Mouse (Mus musculus) fibroblast of lung, adult 2 months (primary cell): Measurements from ENCODE around the gene Lhfpl2.

Experiments
- DNase-seq: peaks from one replicate; pipeline ENCODE4 v3.0.0-alpha.2; 2011; ENCODE audit warnings: low read depth

Lhfpl2 gene

DNA sequence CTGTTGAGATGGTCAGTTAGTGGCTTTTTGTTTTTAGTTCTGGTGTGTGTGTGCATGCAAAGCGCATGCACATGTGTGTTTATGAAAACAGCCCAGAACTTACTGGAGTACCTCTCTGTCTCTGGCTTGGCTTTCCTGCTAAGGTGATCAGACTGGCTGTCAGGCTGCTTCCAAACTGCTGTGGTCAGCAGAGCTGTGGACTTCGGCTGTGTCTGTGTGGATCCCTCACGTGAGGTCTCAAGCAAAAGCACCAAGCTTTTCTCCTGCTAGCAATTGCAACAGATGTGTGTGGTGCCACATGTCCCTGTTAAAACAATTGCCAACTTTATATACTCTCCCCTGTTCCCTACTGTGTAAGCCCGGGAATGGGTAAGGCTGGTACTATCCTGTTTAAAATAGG lies 82.8 kb downstream of the Lhfpl2 start:
- DNase-seq, result peak; percentile 44

DNA sequence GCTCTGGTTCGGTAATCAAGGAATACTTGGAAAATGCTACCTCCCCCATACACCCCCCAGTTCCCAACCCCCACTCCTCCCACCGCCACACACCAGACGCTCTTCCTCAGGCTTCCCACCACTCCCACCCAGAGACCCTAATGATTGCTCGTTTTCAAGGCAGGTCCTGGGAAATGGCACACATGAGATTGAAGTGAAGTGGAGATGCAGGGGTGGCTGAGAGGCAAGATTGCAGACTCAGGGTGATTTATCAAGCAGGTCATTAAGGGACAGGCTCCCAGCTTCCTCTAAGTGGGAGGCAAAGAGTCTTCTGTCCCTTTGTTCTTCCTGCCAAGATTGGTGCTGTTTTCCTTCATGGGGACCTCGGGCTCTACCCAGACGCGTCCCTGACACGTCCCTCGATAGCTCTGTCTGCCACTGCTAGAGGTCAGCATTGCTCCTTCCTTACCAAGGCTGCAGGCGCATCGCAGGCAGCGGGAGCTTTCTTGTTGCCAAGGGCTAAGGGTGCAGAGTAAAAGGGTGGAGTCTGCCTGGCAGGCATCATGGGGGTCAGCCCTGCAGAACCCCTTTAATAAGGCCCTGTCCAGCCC lies 85.6 kb downstream of the Lhfpl2 start:
- no peak for DNase-seq

DNA sequence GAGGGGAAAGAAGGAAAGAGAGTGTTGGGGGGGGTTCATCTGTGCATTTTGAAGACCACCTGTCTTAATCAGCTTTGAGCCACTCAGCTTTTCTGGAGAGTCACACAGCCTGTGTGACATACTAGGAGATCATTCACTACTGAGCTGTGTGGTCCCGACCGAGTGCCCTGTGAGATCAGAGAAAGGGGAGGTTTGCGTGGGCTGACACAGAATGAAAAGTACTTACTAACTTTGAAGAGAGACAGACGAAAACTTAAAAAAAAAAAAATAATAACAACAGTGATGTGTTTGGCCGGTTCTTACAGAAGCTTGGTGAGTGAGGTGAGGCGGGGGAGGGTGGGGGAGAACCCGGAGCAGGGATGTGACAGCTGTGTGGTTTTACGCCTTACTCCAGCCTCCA lies 86.9 kb downstream of the Lhfpl2 start:
- no peak for DNase-seq

DNA sequence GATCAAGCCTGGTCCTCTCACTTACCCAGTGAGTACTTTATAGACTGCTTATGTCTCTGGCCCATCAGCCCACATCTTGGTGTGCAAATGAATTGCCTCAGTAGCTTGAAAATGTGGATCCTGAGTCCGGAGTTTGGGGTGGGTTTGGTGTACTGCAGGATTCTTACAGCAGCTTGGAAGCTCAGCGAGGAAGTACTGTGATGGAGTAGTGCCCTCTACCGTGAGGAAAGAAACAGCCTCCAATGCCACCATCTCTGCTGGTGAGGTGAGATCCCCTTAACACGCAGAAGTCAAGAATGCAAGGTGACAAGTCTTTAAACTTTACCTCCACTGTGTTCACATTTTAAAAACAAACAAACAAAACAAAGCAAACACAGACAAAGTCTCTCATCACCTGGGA lies 89.7 kb downstream of the Lhfpl2 start:
- DNase-seq, result peak; percentile 39

DNA sequence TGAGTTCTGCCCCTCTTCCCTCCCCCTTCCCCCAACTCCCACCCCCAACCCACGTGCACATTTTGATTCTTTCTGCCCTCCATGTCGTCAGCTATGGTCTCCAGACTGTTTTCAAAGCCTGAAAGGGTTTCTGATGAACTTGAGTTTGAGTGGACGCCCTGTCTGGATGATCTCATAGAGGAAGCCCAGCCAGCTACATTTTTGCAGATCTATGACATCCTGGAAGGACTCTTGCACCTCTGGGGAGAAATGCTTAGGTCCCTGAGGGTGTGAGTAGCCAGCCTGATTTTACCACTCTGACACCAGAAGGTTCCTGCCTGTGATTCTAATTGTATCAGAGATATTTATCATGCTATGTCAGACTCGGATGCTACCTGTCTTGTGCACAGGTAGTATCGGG lies 91.4 kb downstream of the Lhfpl2 start:
- DNase-seq, result no peak

DNA sequence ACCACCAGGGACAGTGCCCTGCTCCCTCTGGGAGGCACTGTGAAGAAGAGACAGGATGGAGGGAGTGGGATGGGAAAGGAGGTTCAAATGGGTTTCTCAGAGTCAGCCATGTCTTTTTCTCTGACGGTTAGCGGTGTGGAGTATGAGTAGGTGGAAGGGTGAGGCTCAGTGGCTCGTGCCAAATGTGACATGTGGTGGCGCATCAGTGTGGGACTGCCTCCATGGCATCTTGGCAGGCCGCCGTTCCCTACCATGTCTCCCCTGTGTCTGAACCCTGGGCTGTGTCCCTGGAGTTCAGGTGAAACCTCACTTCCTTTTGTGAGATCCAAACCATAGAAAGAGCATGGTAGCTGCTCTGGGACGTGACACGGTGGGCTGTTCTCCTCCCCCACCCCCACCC lies 92.2 kb downstream of the Lhfpl2 start:
- no peak for DNase-seq

DNA sequence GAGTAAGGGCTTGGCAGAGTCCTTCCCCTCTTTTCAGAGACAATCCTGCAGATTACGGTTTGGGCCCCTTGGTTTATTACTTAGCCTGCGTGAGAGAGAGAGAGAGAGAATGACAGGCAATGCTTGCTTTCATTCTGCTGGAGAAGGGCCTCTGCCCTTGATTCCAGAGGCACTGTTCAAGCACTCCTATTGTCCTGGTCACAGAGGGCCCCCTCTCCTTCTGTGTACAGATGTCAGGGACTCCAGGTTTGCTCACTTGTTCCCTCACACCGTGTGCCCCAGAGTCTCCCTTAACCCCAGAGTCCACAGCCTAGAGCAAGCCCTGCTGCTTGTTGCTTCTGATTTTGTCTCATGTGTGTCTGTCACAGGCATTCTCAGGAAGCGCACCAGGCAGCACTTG lies 93.7 kb downstream of the Lhfpl2 start:
- no peak for DNase-seq

DNA sequence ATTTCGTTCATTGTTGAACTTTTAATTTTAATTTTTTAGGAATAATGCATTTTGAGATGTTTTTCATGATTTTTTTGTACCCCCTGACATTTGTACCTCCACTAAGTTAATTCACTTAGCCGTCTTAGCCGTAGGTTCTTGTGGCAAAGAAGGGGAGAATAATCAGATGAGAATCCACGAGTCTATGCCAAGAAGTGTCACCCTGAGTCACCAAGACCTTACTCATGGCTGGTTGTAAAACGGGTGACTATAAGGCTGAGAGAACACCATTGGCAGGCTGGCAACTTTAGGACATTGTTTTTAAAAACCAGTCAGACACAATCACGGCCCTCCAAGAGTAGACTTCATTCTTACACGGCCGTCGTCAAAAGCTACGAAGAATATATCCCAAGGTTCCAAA lies 95.2 kb downstream of the Lhfpl2 start:
- no peak for DNase-seq

DNA sequence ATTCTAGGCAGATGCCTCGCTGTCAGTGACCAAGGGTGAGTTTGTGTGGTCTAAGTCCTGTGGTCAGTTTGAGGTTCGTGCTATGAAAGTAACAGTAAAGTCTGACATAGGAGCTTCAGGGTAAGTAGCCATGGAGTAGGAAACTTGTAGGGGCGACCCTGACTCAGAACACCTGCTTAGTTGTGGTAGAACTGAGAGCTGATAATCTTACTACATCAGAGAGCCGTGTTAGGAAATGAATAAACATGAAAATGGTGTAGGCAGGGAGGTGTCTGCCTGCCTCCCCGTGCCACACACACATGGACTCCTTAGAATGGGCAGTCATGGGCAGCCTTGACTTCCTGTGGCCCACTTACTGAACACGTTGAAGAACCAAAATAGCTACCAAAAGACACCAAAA lies 96.1 kb downstream of the Lhfpl2 start:
- DNase-seq, result no peak

DNA sequence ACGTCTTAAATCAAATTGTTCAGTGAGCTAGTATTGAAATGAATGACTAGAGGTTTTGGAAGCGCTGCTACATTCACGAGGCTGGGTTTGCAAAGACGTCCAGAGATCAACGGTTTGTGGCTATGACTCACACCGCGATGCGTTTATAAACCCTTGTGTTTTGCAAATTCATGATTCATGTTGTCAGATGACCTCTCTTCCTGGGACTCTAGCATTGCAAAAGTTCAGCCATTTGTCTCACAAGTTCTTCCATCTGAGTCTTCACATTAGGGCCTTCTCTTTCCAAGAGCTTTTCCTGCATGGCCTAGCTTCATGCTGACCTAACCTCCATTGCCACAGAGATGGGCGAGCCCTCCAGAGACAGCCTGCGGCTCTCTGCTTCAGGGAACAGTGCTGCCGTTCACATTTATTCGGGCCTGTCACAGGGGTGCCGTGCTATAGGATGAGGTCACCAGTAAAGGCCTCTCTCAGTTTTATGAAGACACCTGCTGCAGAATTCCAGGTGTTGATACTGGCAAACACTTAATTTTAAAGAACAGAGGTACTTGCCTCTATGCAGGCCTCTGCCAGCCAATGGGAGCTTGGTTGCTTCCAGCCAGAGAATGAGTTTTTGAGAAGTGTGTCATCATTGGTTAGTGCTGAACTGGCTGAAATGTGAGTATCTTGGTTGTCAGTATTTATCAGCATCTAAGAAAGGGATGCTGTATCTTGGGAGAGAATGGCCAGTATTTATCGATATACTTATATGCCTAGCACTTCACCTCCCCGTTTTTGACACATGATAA lies 97.1 kb downstream of the Lhfpl2 start:
- DNase-seq, result peak; percentile 86

DNA sequence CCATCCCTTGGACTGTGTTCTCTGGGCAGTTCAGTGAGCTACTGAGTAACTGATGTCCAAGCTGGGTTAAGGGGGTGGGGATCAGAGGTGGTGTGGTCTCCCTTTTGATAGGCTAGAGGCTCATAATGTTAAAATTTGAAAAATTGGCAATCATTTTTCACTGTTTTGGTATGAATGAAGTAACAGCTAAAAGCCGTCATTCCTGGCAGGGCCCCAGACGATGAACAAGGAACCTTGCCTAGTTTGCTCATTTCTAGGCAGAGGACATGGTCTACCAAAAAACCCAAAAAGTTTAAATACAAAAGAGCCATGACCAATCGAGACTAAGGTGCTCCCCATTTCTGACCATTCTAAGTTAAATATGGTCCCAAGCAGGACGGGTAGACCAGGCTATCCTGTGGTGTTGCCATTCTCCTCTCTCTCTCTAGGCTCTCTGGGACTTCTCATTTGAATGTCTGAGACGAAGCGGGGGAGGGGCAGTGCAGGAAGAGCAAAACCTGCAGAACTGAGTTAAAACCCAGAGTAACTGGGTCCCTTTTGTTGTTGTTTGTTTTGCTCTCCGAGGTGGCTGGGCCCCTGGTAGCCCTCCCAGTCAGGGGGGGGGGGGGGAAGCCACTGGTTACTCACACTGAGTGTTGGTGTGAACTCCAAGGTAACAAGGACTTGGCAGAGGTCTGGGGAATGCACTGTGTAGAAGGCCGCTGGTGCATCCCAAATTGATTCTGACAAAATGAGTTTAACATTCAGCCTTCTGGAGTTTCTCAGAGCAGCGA lies 98.2 kb downstream of the Lhfpl2 start:
- no peak for DNase-seq

DNA sequence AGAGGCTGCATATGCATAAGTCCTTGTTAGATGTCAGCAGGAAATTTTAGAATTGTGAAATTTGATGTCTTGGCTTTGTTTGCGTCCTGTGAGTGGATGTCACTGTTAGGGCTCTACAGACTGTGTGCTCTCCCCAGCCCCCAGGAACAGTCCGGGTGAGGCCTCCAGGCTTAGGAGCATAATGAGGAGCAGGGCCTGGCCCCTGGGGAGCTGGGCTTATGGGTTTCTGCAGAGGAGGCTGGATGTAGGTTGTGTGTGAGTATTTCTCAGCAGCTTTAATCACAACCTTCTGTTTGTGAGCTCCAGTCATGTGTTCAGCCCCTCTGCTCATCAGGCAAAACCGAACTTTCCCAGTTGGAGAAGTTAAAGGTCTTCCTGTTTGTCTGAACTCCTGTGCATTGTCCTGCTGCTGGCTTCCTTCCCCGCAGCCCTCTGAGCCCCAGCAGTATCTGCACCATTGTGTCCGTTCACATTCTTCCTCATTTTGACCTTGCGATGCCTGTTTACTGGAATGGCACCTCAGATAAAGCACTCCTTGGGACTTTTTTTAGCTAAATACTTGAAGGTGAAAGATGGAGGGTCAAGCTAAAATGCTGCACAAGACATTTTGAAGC lies 101.4 kb downstream of the Lhfpl2 start:
- DNase-seq, result no peak

DNA sequence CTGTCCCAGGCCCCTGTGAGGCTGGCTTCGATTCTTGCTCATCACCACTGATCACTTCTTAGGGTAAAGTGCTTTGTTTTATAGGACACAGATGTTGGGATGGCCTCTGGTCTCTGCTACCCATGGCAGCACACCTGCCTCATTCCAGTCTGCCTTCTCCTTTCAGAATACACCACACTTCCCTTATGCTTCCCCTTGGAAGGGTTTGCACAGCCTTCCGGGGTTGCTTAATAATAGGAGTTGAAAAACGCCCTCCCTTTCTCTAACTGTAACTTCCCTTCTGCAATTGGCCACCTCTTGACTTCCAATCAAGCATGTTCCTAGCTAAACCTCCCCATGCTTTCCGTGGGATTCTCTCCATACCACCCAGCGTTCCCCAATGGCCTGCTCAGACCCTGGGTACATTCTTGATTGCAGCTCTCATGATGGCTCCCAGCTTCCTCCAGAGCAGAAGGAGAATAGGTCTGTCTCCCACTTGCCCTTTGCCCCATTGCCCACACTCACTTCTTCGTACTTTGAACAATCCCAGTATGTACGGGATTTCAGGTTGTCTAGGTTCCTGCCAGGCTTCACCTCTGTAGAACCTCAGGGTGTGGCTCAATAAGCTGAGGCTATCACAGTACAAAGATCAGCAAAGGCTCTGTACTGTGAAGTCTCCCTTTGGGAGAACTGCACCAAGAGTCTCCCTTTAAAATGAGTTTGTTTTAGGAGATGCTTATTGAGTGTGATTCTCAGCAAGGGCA lies 102.1 kb downstream of the Lhfpl2 start:
- no peak for DNase-seq

DNA sequence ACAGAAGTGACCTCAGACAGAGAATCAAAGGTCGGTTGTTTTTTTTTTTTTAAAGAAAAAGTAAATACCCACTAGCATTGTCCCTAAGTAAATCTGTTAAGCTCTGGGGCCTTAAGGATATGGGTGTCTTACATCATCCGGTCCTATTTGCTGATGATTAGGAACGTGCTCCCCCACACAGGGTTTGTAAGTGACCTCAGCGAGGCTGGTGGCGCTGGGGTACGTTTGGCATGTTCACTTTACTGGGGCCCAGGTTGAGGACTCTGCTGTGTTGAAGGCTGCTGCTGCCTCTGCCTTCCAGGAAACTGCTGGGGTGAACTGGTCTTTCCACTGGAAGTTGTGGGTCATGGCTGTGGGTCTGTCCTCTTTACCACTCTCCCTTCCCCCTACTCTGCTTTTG lies 106.9 kb downstream of the Lhfpl2 start:
- DNase-seq, result no peak

DNA sequence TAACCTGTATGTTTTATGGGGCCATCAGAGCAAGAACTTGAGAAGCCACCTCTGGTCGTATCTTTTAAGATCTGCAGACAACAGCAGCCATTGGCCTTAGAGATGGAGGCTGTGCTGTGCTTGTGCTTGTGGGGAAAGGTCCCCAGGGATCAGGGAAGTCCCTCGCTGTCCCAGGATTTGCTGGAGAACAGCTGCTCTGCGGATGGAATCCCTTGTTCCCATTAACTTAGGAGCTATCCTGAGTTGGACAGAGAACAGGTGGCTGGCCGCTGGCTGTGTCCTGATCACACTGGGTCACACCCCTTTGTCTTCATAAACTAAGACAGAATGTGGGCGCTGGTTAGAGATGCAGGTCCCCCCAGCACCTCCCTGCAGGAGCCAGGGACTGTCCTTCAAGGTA lies 110.7 kb downstream of the Lhfpl2 start:
- DNase-seq, result no peak

DNA sequence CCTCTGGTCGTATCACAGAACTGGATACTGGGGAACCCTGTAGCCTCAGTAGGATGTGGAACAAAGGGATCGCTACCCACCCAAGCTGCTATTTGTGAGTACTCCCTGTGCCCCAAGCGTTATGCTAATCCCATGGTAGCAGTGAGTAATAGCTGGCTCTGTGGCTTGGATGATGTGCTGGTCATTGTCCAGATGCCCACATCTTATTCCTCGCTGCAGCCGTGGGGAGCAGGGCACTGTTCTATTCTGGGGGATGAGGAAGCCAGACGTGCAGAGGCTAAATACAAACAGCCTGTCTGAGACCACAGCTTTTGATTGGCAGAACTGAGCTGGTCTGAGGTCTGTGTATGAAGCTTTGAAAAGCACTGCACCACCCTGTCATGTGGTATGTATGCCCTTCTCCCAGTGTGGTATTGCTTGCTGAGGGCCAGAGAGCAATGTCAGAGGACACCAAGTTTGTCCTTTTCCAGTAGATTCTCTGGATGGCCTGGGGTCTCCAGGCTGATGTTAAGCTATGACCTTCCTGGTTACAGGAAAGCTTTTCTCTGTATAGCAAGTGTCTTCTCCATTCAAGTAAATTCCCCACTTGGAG lies 111.8 kb downstream of the Lhfpl2 start:
- no peak for DNase-seq

DNA sequence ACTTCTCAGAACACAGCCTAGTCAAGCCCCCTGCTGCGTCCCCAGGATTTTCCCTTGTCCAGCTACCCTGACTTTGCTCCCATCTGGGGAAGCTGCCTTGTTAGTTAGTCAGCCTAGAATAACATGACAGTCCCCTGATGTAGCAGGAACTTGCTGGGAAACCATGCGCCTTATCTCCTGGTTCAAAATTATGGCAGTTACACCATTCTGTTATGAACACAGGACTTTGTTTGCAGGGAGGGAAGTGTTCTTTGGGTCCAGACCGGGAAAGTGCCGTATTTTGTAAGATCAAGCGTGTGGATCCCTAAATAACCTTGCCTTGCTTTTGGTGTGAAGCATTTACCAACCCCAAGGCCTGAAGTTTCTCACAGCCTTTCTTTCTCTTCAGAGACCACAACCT lies 114.0 kb downstream of the Lhfpl2 start:
- no peak for DNase-seq

DNA sequence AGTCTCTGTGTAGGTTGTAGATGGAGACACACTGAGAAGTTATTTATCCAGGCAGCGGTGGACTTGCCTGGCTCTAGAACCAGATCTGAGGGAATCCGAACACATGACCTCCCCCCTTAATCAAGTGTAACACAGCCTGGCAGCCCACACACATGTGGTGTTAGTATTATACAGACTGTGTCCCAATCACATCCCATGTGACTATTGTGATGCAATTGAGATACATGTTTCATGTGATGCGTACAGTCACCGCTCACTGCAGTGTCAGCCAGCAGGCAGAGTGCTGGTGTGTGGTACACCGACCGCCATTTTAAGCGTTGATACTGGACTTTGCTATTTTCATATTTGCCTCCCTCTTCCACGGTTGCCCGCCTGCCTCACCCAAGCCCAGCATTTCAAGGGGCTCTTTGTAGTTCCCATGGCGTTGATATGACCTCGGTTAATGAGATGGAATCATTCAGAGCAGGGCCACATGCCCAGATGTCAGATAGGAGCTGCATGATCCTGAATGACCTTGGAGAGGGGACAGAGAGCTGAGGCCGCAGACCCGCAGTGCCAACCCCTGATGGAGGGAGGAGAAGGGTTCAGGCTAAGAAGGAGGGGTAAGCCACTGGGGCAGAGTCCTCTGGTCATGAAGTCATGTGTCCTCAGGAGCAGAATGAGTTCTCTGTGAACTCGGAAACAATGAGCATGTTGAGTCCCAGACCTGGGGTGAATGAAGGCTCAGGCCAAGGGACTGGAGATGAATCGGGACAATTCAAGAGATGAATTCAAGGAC lies 115.1 kb downstream of the Lhfpl2 start:
- no peak for DNase-seq

DNA sequence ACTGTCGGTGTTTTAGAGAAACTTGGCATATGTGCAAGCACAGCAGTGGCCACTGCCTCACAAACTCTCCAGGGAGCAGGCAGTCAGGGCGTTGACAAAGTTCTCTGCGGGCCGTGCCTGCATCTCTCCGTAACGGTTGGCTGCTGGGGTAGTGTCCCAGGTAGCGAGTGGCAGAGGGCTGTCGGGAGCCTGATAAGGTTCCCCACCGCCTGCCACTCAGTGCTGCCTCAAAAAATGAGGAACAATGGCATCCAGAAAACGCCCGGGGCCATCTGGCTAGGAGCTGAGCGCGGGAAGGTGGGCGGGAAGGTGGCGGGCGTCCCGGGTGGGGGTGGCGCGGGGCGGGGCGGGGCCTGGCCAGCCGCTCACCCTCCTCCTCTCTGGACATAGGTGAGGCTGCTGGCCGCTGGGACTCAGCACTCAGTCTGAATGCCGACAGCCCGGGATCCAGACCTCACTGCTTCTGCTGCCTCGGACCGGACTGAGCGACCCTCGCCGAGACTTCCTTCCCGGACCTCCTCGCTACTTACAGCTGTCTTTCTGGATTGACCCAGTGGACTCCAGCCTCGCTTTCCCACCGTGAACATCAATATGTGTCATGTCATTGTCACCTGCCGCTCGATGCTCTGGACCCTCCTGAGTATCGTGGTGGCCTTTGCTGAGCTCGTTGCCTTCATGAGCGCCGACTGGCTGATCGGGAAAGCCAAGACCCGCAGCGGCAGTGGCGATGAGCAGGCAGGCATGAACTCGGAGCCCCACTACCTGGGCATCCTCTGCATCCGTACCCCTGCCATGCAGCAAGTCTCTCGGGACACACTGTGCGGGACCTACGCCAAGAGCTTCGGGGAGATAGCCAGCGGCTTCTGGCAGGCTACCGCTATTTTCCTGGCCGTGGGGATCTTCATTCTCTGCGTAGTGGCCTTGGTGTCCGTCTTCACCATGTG lies 116.3 kb downstream of the Lhfpl2 start:
- no peak for DNase-seq
